Mouse (Mus musculus): ENCODE results near the gene Tmem175.

- TF ChIP-seq EP300 (IDR thresholded peaks at IDR 0.05; ENCODE audit: low read length): no peak
- TF ChIP-seq POLR2A (IDR thresholded peaks at IDR 0.05; ENCODE audit: low read depth, low read length): no peak
- TF ChIP-seq TBP (conservative IDR thresholded peaks at IDR 0.05; ENCODE audit: low read depth, low read length): no peak
- TF ChIP-seq NELFE (IDR thresholded peaks at IDR 0.05; ENCODE audit: low read depth, low read length): no peak
- no peak for TF ChIP-seq USF1 (IDR thresholded peaks at IDR 0.05; ENCODE audit: low read depth, low read length)
These were observed 29.6 kb upstream of the Tmem175 start for GRCm38 (mm10) chr5:108599923-108600322.

All from CH12.LX (cell line).